Mouse (Mus musculus) lung, adult 2 months (tissue): ENCODE data around the gene Nhp2. TPM values are rescaled to one million over a fixed set of nuclear protein-coding genes. Genes with fewer than 3 reads are reported as not detected.

Source experiments
- DNase-seq: peaks from one replicate; pipeline ENCODE4 v3.0.0; 2022
- H3K4me1 ChIP-seq: fragments of 200-500 bp; 2 replicates; pipeline ENCODE4 v1.6.1; 2011; ENCODE audit warnings: low read length; ENCODE audit not compliant: control insufficient read depth, insufficient read depth
- H3K4me3 ChIP-seq: fragments of 200-500 bp; replicated peaks from 2 replicates; pipeline ENCODE3; 2011; ENCODE audit warnings: low read depth, mild to moderate bottlenecking, control low read depth, low read length; ENCODE audit errors: extremely low read depth
- CTCF ChIP-seq: fragments of 200-500 bp; IDR thresholded peaks from 2 replicates; pipeline ENCODE4 v1.5.1; 2011; ENCODE audit warnings: mild to moderate bottlenecking, low read length, control low read depth; ENCODE audit not compliant: insufficient read depth
- POLR2A ChIP-seq: fragments of 200-500 bp; IDR thresholded peaks from 2 replicates; pipeline ENCODE4 v1.6.1; 2011; ENCODE audit warnings: low read depth, mild to moderate bottlenecking, control low read depth, low read length, borderline replicate concordance; ENCODE audit errors: extremely low read depth
- WGBS: fragments of 180-500 bp; shearing (Covaris S2); methylation state at CpG from one replicate; pipeline ENCODE4 v1.1.7; 2018; 5-methylcytosine and 5-hydroxymethylcytosine counted together
- polyA plus RNA-seq: library from polyadenylated mRNA; depleted of rRNA; stranded (reverse); fragments of >200 nt; gene quantifications from 2 replicates; pipeline ENCODE4 v1.2.3, GENCODE M21; 2012

The Nhp2 gene
- polyA plus RNA-seq, 1 experiment: 33.3 TPM

- DNase-seq: peak; percentile 55
- H3K4me1 ChIP-seq: peaks cover 18% of the 10 kb centered on the region
- H3K4me3 ChIP-seq: no peak overlapping the region
- under 1% methylated on average over 4 of the region's 4 CpGs for WGBS
- TF ChIP-seq POLR2A (no peak), CTCF (peak; percentile 90)
These were observed 1.8 kb upstream of the Nhp2 start for GRCm38 (mm10) chr11:51617693-51618092.

DNA sequence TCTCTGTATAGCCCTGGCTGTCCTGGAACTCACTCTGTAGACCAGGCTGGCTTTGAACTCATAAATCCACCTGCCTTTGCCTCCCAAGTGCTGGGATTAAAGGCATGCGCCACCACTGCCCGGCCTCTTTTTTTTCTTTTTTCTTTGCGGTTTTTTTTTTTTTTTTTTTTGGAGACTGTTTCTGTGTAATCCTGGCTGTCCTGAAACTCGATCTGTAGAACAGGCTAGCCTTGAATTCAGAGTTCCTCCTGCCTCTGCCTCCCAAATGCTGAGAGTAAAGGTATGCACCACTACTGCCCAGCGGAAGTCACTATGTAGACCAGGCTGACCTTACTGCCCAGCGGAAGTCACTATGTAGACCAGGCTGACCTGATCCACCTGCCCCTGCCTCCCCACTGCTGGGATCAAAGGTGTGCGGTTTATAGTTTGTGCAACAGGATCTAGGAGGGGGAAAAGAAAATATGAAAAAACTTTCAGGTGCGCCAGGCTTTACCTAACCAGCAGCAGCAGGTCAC is 584 bp upstream of the Nhp2 start:
- WGBS: 38% methylated on average over 8 of the region's 8 CpGs
- TF ChIP-seq POLR2A (no peak), CTCF (no peak)
- peaks cover 18% of the 10 kb centered on the region for H3K4me1 ChIP-seq

DNA sequence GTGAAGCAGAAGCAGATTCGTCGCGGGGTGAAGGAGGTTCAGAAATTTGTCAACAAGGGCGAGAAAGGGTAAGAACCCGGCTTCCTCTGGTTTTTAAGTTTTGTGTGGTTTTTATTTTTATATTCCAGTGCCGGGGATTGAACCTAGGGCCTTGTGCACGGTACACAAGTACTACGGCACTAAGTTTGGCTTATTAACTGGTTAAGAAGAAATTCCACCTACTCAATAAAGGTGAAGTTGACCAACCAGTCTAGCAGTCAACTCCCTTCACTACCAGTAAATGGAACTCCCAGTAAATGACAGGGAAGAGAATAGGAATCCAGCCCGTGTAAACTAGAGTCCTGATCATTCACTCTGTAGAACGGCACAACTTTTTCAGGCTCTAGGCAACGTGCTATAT is 549 bp downstream of the Nhp2 start:
- no peak for DNase-seq
- peak overlapping the region; percentile 97 for H3K4me3 ChIP-seq
- no peak for TF ChIP-seq POLR2A
- TF ChIP-seq CTCF: no peak
- under 1% methylated on average over 11 of the region's 11 CpGs for WGBS
- peaks cover 11% of the 10 kb centered on the region for H3K4me1 ChIP-seq

More for the DNA sequence above, 584 bp upstream of the Nhp2 start:
- DNase-seq: no peak
- H3K4me3 ChIP-seq: peak overlapping the region; percentile 58

- no peak for TF ChIP-seq POLR2A
- TF ChIP-seq CTCF: no peak
These were observed 2.2 kb downstream of the Nhp2 start for GRCm38 (mm10) chr11:51621776-51622175.

GRCm38 (mm10) chr11:51622971-51623491 is 3.5 kb downstream of the Nhp2 start:
- TF ChIP-seq POLR2A (no peak), CTCF (no peak)
- 63% methylated on average over 7 of the region's 7 CpGs for WGBS
- DNase-seq: no peak
- H3K4me1 ChIP-seq: peaks cover 7% of the 10 kb centered on the region
- H3K4me3 ChIP-seq: no peak overlapping the region

More at GRCm38 (mm10) chr11:51621776-51622175, 2.2 kb downstream of the Nhp2 start:
- WGBS: 86% methylated on average over 2 of the region's 2 CpGs
- Histone ChIP-seq H3K4me3 (no peak overlapping the region), H3K4me1 (peaks cover 7% of the 10 kb centered on the region)
- no peak for DNase-seq

GRCm38 (mm10) chr11:51625187-51625820 is 5.8 kb downstream of the Nhp2 start:
- H3K4me1 ChIP-seq: peaks cover 1% of the 10 kb centered on the region; the same call in 1 of the 2 replicates
- TF ChIP-seq CTCF: no peak
- no peak for TF ChIP-seq POLR2A
- 70% methylated on average over 5 of the region's 5 CpGs for WGBS
- H3K4me3 ChIP-seq: no peak overlapping the region
- DNase-seq: no peak

GRCm38 (mm10) chr11:51627425-51627824 is 7.9 kb downstream of the Nhp2 start:
- Histone ChIP-seq H3K4me3 (no peak overlapping the region), H3K4me1 (peaks cover 7% of the 10 kb centered on the region)
- no peak for DNase-seq
- 93% methylated on average over 9 of the region's 9 CpGs for WGBS
- TF ChIP-seq CTCF (no peak), POLR2A (no peak)

- H3K4me1 ChIP-seq: peaks cover 10% of the 10 kb centered on the region
- DNase-seq: no peak
- 91% methylated on average over 8 of the region's 8 CpGs for WGBS
- TF ChIP-seq CTCF: no peak
- no peak for TF ChIP-seq POLR2A
- H3K4me3 ChIP-seq: no peak overlapping the region
These were observed 8.4 kb downstream of the Nhp2 start for GRCm38 (mm10) chr11:51627907-51628306.

GRCm38 (mm10) chr11:51629651-51630314 is 10.2 kb downstream of the Nhp2 start:
- 73% methylated on average over 15 of the region's 15 CpGs for WGBS
- TF ChIP-seq POLR2A (no peak), CTCF (no peak)
- no peak overlapping the region for H3K4me3 ChIP-seq

More at GRCm38 (mm10) chr11:51629651-51630314, 10.2 kb downstream of the Nhp2 start:
- peaks cover 10% of the 10 kb centered on the region for H3K4me1 ChIP-seq
- DNase-seq: no peak
